Mouse (Mus musculus) forebrain, embryonic 13.5 days (tissue): ENCODE results near the gene Triap1. TPM values are rescaled to one million over a fixed set of nuclear protein-coding genes. Genes with fewer than 3 reads are reported as not detected.
"Not testable (repeated sequence)": the region's sequence is repeated elsewhere in the genome, so short reads cannot be mapped to it uniquely, and the experiment has no call there.

Source experiments
- ATAC-seq: fragments of 200-750 bp; cut with Nextera tagmentation; 2 replicates; pipeline ENCODE4 v1.8.0; 2017
- H3K27ac ChIP-seq: fragments of 300-500 bp; sonication (generic); 2 replicates; pipeline ENCODE4 v1.5.1; 2015; ENCODE audit warnings: inconsistent platforms, mild to moderate bottlenecking, moderate library complexity
- H3K27me3 ChIP-seq: fragments of 300-500 bp; sonication (generic); 2 replicates; pipeline ENCODE4 v1.6.1; 2015; ENCODE audit warnings: mild to moderate bottlenecking, inconsistent platforms
- H3K36me3 ChIP-seq: fragments of 300-500 bp; sonication (generic); 2 replicates; pipeline ENCODE4 v1.6.1; 2015; ENCODE audit warnings: mild to moderate bottlenecking, inconsistent platforms; ENCODE audit not compliant: poor library complexity, severe bottlenecking
- H3K4me1 ChIP-seq: fragments of 300-500 bp; sonication (generic); 2 replicates; pipeline ENCODE4 v1.6.1; 2015; ENCODE audit warnings: inconsistent platforms
- H3K4me2 ChIP-seq: fragments of 300-500 bp; sonication (generic); 2 replicates; pipeline ENCODE4 v1.6.1; 2015; ENCODE audit warnings: inconsistent platforms, mild to moderate bottlenecking, moderate library complexity
- H3K4me3 ChIP-seq: fragments of 300-500 bp; sonication (generic); 2 replicates; pipeline ENCODE4 v1.5.1; 2015; ENCODE audit warnings: mild to moderate bottlenecking, inconsistent platforms
- H3K9ac ChIP-seq: fragments of 300-500 bp; sonication (generic); 2 replicates; pipeline ENCODE4 v1.6.1; 2015; ENCODE audit warnings: mild to moderate bottlenecking, inconsistent platforms
- H3K9me3 ChIP-seq: fragments of 300-500 bp; sonication (generic); replicated peaks from 2 replicates; pipeline ENCODE4 v1.6.1; 2016; ENCODE audit warnings: inconsistent platforms
- WGBS: fragments of 180-500 bp; shearing (Covaris S2); methylation state at CpG from one replicate; pipeline ENCODE4 v1.1.7; 2015; 5-methylcytosine and 5-hydroxymethylcytosine counted together
- polyA plus RNA-seq: library from polyadenylated mRNA; unstranded; fragments of >200 nt; fragmentation: Nextera tagmentation; extraction: Ambion mirVana; gene quantifications from 2 replicates; pipeline ENCODE4 v1.2.1, GENCODE M21; 2015

Gene Triap1
- polyA plus RNA-seq, 1 experiment from 2014 or later, result 58.6 TPM

DNA sequence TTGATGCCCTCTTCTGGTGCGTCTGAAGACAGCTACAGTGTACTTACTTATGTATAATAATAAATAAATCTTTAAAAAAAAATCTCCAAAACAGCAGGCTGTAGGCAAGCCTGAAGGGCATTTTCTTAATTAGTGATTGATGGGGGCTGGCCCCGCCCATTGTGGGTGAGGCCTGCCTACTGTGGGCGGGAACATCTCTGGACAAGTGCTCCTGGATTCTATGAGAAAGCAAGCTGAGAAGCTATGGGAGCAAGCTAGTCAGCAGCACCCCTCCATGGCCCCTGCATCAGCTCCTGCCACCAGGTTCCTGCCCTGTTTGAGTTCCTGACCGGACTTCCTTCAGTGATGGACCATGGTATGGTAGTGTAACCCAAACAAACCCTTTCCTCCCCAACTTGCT lies 23.8 kb downstream of the Triap1 start:
- no peak for ATAC-seq

DNA sequence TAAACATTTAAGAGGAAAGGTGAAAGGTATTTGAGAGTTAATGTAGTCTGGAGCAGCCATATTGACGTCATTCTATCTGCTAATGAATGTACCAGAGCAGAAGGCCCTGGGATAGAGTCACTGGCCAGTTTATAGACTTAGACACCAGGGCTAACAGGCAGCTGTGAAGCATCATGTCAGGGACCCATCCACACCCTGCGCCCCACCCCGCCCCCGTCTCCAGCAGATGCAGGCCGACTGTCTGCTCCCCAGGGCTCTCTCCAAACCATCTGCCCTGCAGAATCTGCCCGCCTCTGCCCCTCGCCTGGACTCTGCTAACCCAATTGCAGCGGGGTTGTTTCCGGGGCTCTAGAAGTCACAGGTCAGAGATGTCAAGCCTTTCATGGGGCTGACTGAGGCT lies 30.7 kb downstream of the Triap1 start:
- Histone ChIP-seq H3K4me1 (peaks cover 19% of the 10 kb centered on the region), H3K36me3 (no peaks in the 10 kb centered on the region), H3K4me3 (no peak overlapping the region), H3K9me3 (no peaks in the 10 kb centered on the region), H3K27me3 (no peaks in the 10 kb centered on the region), H3K4me2 (no peak overlapping the region), H3K27ac (no peak overlapping the region), H3K9ac (no peak overlapping the region)
- no peak for ATAC-seq
- WGBS, result 72% methylated on average over 9 of the region's 9 CpGs

More for the DNA sequence above, 23.8 kb downstream of the Triap1 start:
- Histone ChIP-seq H3K9ac (no peak overlapping the region), H3K36me3 (no peaks in the 10 kb centered on the region), H3K4me1 (peaks cover 9% of the 10 kb centered on the region; the same call in 1 of the 2 replicates), H3K4me3 (no peak overlapping the region), H3K27ac (no peak overlapping the region), H3K9me3 (no peaks in the 10 kb centered on the region), H3K27me3 (no peaks in the 10 kb centered on the region), H3K4me2 (no peak overlapping the region)
- 92% methylated on average over 4 of the region's 4 CpGs for WGBS

DNA sequence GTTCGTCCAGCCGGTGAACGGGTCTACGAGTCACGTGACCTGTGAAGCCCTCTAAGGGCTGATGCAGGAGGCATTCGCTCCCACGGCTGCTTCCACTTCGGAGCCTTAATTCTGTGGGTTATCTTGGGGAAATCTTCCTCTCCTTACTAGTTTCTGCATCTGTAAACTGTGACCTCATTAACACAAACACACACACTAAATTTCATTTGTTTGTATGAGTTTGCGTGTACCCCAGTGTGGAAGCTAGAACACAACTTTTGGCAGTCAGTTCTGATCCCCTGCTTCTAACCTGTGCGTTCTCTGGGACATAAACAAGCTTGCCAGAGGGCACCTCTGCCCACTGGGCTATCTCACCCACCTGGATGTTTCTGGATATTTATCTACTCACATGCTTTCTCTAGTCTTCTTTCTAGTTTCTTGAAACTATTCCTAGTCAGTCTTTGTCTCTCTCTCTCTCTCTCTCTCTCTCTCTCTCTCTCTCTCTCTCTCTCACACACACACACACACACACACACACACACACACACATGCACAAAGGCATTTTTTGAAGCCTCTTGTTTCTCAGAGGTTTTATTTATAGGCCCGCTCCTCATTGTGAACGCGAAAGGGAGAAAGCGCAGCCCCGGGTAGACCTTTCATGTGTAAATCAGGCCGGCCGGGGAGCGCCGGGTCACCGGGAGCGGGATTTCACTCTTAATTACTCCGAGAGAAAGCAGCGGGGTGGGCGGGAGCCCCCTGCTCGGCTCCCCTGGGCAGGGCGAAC lies 32.6 kb downstream of the Triap1 start:
- Histone ChIP-seq H3K27me3 (no peaks in the 10 kb centered on the region), H3K36me3 (no peaks in the 10 kb centered on the region), H3K4me2 (peak overlapping the region; percentile 57), H3K4me1 (peaks cover 19% of the 10 kb centered on the region), H3K9me3 (no peaks in the 10 kb centered on the region), H3K4me3 (peak overlapping the region; percentile 28), H3K9ac (peak overlapping the region; percentile 48), H3K27ac (peak overlapping the region; percentile 85)
- ATAC-seq, result peak; percentile 90
- 3% methylated on average over 26 of the region's 26 CpGs for WGBS

DNA sequence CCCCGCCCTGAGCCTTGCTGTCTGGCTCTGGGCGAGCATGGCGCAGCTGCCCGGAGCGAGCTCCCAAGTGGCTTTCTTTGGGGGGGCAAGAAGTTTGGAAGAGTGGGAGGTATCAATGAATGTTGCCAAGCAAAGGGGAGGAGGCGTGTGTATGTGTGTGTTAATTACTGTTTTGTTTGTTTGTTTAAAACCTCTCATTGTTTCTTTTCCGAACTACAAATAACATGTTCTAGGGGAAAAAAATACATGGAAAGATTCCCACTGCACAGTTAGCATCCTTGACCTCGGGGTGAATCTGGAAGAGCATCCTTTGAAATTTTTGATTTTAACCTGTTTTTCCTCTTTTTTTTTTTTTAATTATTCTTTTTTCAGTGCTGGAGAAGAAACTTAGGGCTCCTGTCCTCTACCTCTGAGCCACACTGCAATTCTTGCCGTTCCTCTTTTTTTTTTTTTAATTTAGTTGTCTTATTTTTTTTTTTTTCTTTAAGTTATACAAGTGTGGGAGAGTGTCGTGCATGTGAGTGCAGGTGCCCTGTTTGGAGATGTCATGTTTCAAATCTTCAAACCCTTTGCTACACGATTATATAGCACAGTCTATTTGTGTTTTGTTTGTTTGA lies 33.3 kb downstream of the Triap1 start:
- Histone ChIP-seq H3K27me3 (no peaks in the 10 kb centered on the region), H3K9me3 (no peaks in the 10 kb centered on the region), H3K4me1 (peaks cover 19% of the 10 kb centered on the region), H3K4me2 (peak overlapping the region; percentile 57), H3K36me3 (no peaks in the 10 kb centered on the region), H3K9ac (peak overlapping the region; percentile 48), H3K27ac (peak overlapping the region; percentile 85), H3K4me3 (peak overlapping the region; percentile 28)
- ATAC-seq, result no peak
- WGBS, result 6% methylated on average over 11 of the region's 11 CpGs

DNA sequence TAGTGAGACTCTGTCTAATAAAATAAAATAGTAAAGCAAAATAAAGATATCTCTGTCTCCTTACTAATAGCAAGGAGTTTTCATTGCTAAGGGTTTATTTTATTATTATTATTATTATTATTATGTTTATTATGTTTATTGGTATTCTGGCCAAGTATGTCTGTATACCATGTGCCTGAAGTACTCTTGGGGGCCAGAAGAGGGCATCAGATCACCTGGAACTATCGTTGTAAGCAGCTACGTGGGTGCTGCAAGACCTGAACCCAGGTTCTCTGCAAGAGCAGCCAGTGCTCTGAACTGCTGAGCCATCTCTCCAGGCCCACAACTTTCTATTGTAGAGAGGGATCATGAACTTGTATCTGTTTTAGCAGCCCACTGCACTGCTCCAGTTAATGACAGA lies 34.4 kb downstream of the Triap1 start:
- Histone ChIP-seq H3K9me3 (no peaks in the 10 kb centered on the region), H3K27ac (no peak overlapping the region), H3K9ac (no peak overlapping the region), H3K4me3 (no peak overlapping the region), H3K36me3 (no peaks in the 10 kb centered on the region), H3K4me2 (no peak overlapping the region), H3K27me3 (no peaks in the 10 kb centered on the region), H3K4me1 (peaks cover 19% of the 10 kb centered on the region)
- whole genome bisulfite sequencing, result 88% methylated on average over 2 of the region's 2 CpGs
- ATAC-seq, result no peak

DNA sequence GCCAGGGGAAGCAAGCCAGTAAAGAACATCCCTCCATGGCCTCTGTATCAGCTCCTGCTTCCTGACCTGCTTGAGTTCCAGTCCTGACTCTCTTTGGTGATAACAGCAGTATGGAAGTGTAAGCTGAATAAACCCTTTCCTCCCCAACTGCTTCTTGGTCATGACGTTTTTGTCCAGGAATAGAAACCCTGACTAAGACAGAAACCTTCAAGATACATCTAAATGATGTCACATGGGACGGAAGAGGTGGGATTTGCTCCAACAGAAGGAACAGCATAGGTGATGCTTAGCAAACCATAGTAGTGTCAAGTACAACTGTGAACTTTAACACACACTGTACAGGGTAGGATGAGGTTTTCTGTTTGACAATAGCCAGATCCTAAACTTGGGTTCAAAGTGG lies 37.9 kb downstream of the Triap1 start:
- not testable (repeated sequence) for H3K4me1 ChIP-seq, H3K4me2 ChIP-seq, H3K9ac ChIP-seq, H3K27me3 ChIP-seq, ATAC-seq, H3K9me3 ChIP-seq, H3K4me3 ChIP-seq, H3K27ac ChIP-seq, H3K36me3 ChIP-seq
- WGBS, result 83% methylated on average over 2 of the region's 2 CpGs

DNA sequence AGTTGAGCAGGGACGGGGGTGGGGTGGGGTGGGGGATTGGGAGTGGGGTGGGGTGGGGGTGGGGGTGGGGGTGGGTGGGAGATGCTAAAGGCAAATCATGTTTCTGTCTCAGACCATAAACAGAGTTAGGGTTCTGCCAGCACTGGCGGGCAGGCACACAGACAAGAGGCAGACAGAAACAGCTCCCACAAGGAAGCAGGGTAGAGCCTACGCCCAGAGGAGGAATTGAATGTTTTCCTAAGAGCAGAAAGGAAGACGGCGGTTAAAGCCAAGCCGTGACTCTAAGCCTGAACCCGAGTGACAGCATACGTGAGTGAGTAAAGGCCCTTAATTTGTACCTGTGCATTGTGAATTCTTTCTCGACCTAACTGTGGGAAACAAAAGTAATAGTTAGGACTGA lies 50.9 kb downstream of the Triap1 start:
- H3K27me3 ChIP-seq, result no peaks in the 10 kb centered on the region
- H3K9me3 ChIP-seq, result no peaks in the 10 kb centered on the region
- H3K9ac ChIP-seq, result no peak overlapping the region
- peaks cover 20% of the 10 kb centered on the region for H3K4me1 ChIP-seq
- H3K27ac ChIP-seq, result no peak overlapping the region
- no peak overlapping the region for H3K4me2 ChIP-seq
- no peaks in the 10 kb centered on the region for H3K36me3 ChIP-seq
- WGBS, result 24% methylated on average over 9 of the region's 9 CpGs
- no peak overlapping the region for H3K4me3 ChIP-seq
- no peak for ATAC-seq

DNA sequence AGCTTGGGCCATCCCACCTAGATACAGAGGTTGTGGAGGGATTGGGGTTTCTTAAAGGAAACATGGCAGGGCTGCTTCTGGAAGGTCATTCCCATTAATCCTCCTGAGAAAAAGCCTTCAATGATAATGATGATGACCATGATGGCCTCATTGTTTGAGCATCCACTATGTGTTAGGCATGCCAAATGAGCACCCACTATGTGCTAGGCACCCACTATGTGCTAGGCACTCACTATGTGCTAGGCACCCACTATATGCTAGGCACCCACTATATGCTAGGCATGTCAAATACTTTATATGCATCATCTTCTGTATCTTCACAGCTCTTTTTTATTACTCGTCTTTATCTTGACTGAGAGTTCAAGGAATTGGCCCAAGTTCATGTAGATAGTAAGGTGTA lies 51.9 kb downstream of the Triap1 start:
- Histone ChIP-seq H3K27me3 (no peaks in the 10 kb centered on the region), H3K27ac (0 out of 2 replicates have a peak overlapping the region, but pooled peaks have one; percentile 1), H3K36me3 (no peaks in the 10 kb centered on the region), H3K9ac (no peak overlapping the region), H3K4me3 (no peak overlapping the region), H3K4me1 (peaks cover 26% of the 10 kb centered on the region), H3K4me2 (no peak overlapping the region), H3K9me3 (no peaks in the 10 kb centered on the region)
- 94% methylated on average over 1 of the region's 1 CpGs for WGBS
- no peak for ATAC-seq

Other genes starting within 250 kb of the Triap1 start
- gene Gm10401, start 242.9 kb upstream of the Triap1 start, polyA plus RNA-seq, result 38.4 and 40.9 TPM in 2 replicates
- 27.7 and 28.6 TPM in 2 replicates for gene Acads, start 221.9 kb upstream of the Triap1 start, polyA plus RNA-seq
- 44.8 and 49.9 TPM in 2 replicates for gene Unc119b, start 206.2 kb upstream of the Triap1 start, polyA plus RNA-seq
- 23.5 and 25.9 TPM in 2 replicates for gene Mlec, start 183.0 kb upstream of the Triap1 start, polyA plus RNA-seq
- gene Cabp1, start 146.8 kb upstream of the Triap1 start, polyA plus RNA-seq, result 5.7 and 12.6 TPM in 2 replicates
- 102 and 112 TPM in 2 replicates for gene Pop5, start 105.4 kb upstream of the Triap1 start, polyA plus RNA-seq
- 134 and 138 TPM in 2 replicates for gene Rnf10, start 68.3 kb upstream of the Triap1 start, polyA plus RNA-seq
- 53.7 and 54.0 TPM in 2 replicates for gene Coq5, start 61.6 kb upstream of the Triap1 start, polyA plus RNA-seq
- gene Dynll1, start 40.2 kb upstream of the Triap1 start, polyA plus RNA-seq, result 1,571 and 1,757 TPM in 2 replicates
- 255 and 263 TPM in 2 replicates for gene Srsf9, start 14.0 kb upstream of the Triap1 start, polyA plus RNA-seq
- gene Gatc, start within 50 bp of the Triap1 start, polyA plus RNA-seq, result 31.8 and 34.1 TPM in 2 replicates
- 965 and 999 TPM in 2 replicates for gene Cox6a1, start 7.8 kb downstream of the Triap1 start, polyA plus RNA-seq
- gene Msi1, start 88.4 kb downstream of the Triap1 start, polyA plus RNA-seq, result 99.0 and 107 TPM in 2 replicates
- gene Pla2g1b, start 125.0 kb downstream of the Triap1 start, polyA plus RNA-seq, result not detected in 2 replicates
- 24.7 TPM in 2 replicates for gene Sirt4, start 143.5 kb downstream of the Triap1 start, polyA plus RNA-seq
- 16.8 and 17.7 TPM in 2 replicates for gene Pxn, start 165.5 kb downstream of the Triap1 start, polyA plus RNA-seq
- 1,081 and 1,088 TPM in 2 replicates for gene Rplp0, start 218.2 kb downstream of the Triap1 start, polyA plus RNA-seq
- 41.7 and 46.1 TPM in 2 replicates for gene Gcn1l1, start 224.0 kb downstream of the Triap1 start, polyA plus RNA-seq